Mouse (Mus musculus) midbrain, postnatal 0 days (tissue): ENCODE data around the gene Phkg1. TPM values are rescaled to one million over a fixed set of nuclear protein-coding genes. Genes with fewer than 3 reads are reported as not detected.

Source experiments
- ATAC-seq: fragments of 200-750 bp; cut with Nextera tagmentation; 2 replicates; pipeline ENCODE4 v1.8.0; 2017; ENCODE audit warnings: moderate number of reproducible peaks, mild to moderate bottlenecking, moderate TSS enrichment, moderate library complexity; ENCODE audit not compliant: low FRiP score
- DNase-seq: peaks from one replicate; pipeline ENCODE4 v3.0.0-alpha.2; 2015; ENCODE audit warnings: low spot score
- H3K27ac ChIP-seq: fragments of 300-500 bp; sonication (generic); 2 replicates; pipeline ENCODE4 v1.5.1; 2014; ENCODE audit warnings: low read depth, mild to moderate bottlenecking, low read length, mixed read lengths
- H3K27me3 ChIP-seq: fragments of 300-500 bp; sonication (generic); 2 replicates; pipeline ENCODE4 v1.6.1; 2014; ENCODE audit warnings: low read length, control low read depth, mixed read lengths; ENCODE audit not compliant: insufficient read depth
- H3K36me3 ChIP-seq: fragments of 300-500 bp; sonication (generic); 2 replicates; pipeline ENCODE4 v1.6.1; 2014; ENCODE audit warnings: low read length, control low read depth, mixed read lengths; ENCODE audit not compliant: insufficient read depth
- H3K4me1 ChIP-seq: fragments of 300-500 bp; sonication (generic); 2 replicates; pipeline ENCODE4 v1.6.1; 2014; ENCODE audit warnings: mild to moderate bottlenecking, control low read depth, antibody characterized with exemption, low read length, mixed read lengths; ENCODE audit not compliant: insufficient read depth
- H3K4me2 ChIP-seq: fragments of 300-500 bp; sonication (generic); 2 replicates; pipeline ENCODE4 v1.6.1; 2014; ENCODE audit warnings: low read depth, mild to moderate bottlenecking, low read length, mixed read lengths; ENCODE audit not compliant: poor library complexity, severe bottlenecking
- H3K4me3 ChIP-seq: fragments of 300-500 bp; sonication (generic); 2 replicates; pipeline ENCODE4 v1.5.1; 2014; ENCODE audit warnings: low read depth, mild to moderate bottlenecking, low read length, moderate library complexity
- H3K9ac ChIP-seq: fragments of 300-500 bp; sonication (generic); replicated peaks from 2 replicates; pipeline ENCODE4 v1.6.1; 2014; ENCODE audit warnings: mild to moderate bottlenecking, low read length, moderate library complexity, mixed read lengths; ENCODE audit not compliant: poor library complexity, severe bottlenecking
- H3K9me3 ChIP-seq: fragments of 300-500 bp; sonication (generic); 2 replicates; pipeline ENCODE4 v1.6.1; 2016; ENCODE audit warnings: low read length, control low read depth
- CTCF ChIP-seq: IDR thresholded peaks from 2 replicates; pipeline ENCODE4 v1.5.1; 2016; ENCODE audit warnings: antibody characterized with exemption, mild to moderate bottlenecking
- WGBS: fragments of 180-500 bp; shearing (Covaris S2); extraction: QIAGEN DNeasy Blood & Tissue Kit; methylation state at CpG from one replicate; pipeline ENCODE4 v1.1.7; 2014; 5-methylcytosine and 5-hydroxymethylcytosine counted together
- polyA plus RNA-seq: library from polyadenylated mRNA; unstranded; fragments of >200 nt; fragmentation: Nextera tagmentation; extraction: Ambion mirVana; gene quantifications from 2 replicates; pipeline ENCODE4 v1.2.1, GENCODE M21; 2015
- total RNA-seq: library from RNA; depleted of rRNA; stranded (reverse); fragments of >200 nt; gene quantifications from 2 replicates; pipeline ENCODE4 v1.2.3, GENCODE M21; 2014

Phkg1 gene
- total and polyA plus RNA-seq, 2 experiments from 2014 or later, result 1.5 to 3.0 TPM

GRCm38 (mm10) chr5:129865841-129866240 lies 32.5 kb downstream of the Phkg1 start:
- no peaks in the 10 kb centered on the region for H3K27me3 ChIP-seq
- no peak for TF ChIP-seq CTCF
- H3K4me2 ChIP-seq, result no peak overlapping the region
- no peak overlapping the region for H3K9ac ChIP-seq
- ATAC-seq (no peak), DNase-seq (no peak)
- no peak overlapping the region for H3K4me3 ChIP-seq
- no peaks in the 10 kb centered on the region for H3K9me3 ChIP-seq
- no peak overlapping the region for H3K27ac ChIP-seq
- WGBS, result 93% methylated on average over 12 of the region's 12 CpGs
- peaks cover 13% of the 10 kb centered on the region for H3K36me3 ChIP-seq
- no peaks in the 10 kb centered on the region for H3K4me1 ChIP-seq

DNA sequence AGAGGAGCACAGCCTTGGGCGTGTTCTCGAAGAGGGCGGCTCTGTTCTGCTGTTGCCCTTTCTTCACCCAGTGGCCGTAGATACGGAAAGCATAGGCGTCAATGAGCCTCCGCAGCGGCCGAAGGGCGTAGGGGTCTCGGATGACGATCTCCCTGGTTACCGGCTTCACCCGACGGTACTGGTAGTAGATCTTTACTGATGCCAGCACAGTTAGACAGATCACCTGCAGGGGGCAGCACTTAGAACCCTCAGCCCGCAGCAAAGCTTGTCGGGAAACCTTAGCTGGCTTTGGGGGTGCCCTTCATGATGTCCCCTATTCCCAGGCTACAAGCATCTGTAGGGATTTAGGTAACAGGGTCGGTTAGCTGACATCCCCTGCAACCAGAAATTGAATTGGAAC lies 33.9 kb downstream of the Phkg1 start:
- Histone ChIP-seq H3K4me1 (no peaks in the 10 kb centered on the region), H3K36me3 (peaks cover 24% of the 10 kb centered on the region), H3K9me3 (no peaks in the 10 kb centered on the region), H3K4me3 (no peak overlapping the region), H3K9ac (0 out of 2 replicates have a peak overlapping the region, but pooled peaks have one; percentile 19), H3K27me3 (no peaks in the 10 kb centered on the region), H3K4me2 (no peak overlapping the region), H3K27ac (no peak overlapping the region)
- TF ChIP-seq CTCF, result peak; percentile 64
- 14% methylated on average over 18 of the region's 18 CpGs for WGBS
- ATAC-seq, result no peak
- peak; percentile 41 for DNase-seq

- Histone ChIP-seq H3K9ac (no peak overlapping the region), H3K4me2 (no peak overlapping the region), H3K9me3 (no peaks in the 10 kb centered on the region), H3K4me3 (no peak overlapping the region), H3K27ac (no peak overlapping the region), H3K27me3 (no peaks in the 10 kb centered on the region), H3K4me1 (no peaks in the 10 kb centered on the region), H3K36me3 (peaks cover 33% of the 10 kb centered on the region)
- WGBS, result 97% methylated on average over 6 of the region's 6 CpGs
- no peak for TF ChIP-seq CTCF
- no peak for ATAC-seq
- DNase-seq, result no peak
These were observed 36.0 kb downstream of the Phkg1 start for GRCm38 (mm10) chr5:129862325-129862724.

- TF ChIP-seq CTCF, result peak; percentile 22; the same call in 1 of the 2 replicates
- Histone ChIP-seq H3K27ac (no peak overlapping the region), H3K4me3 (no peak overlapping the region), H3K36me3 (peaks cover 29% of the 10 kb centered on the region), H3K9ac (no peak overlapping the region), H3K4me1 (no peaks in the 10 kb centered on the region), H3K4me2 (no peak overlapping the region), H3K9me3 (no peaks in the 10 kb centered on the region), H3K27me3 (no peaks in the 10 kb centered on the region)
- ATAC-seq (no peak), DNase-seq (no peak)
- 83% methylated on average over 5 of the region's 5 CpGs for whole genome bisulfite sequencing
These were observed 41.9 kb downstream of the Phkg1 start for GRCm38 (mm10) chr5:129856414-129856813.

- H3K4me1 ChIP-seq, result no peaks in the 10 kb centered on the region
- no peak overlapping the region for H3K9ac ChIP-seq
- H3K4me2 ChIP-seq, result no peak overlapping the region
- ATAC-seq, result no peak
- 41% methylated on average over 5 of the region's 5 CpGs for WGBS
- no peaks in the 10 kb centered on the region for H3K9me3 ChIP-seq
- H3K27ac ChIP-seq, result no peak overlapping the region
- TF ChIP-seq CTCF, result 0 out of 2 replicates have a peak, but pooled peaks have one; percentile 13
- no peaks in the 10 kb centered on the region for H3K27me3 ChIP-seq
- H3K36me3 ChIP-seq, result peaks cover 23% of the 10 kb centered on the region
- H3K4me3 ChIP-seq, result no peak overlapping the region
- DNase-seq, result no peak
These were observed 43.2 kb downstream of the Phkg1 start for GRCm38 (mm10) chr5:129855163-129855562.

- ATAC-seq (no peak), DNase-seq (no peak)
- no peaks in the 10 kb centered on the region for H3K9me3 ChIP-seq
- H3K27me3 ChIP-seq, result no peaks in the 10 kb centered on the region
- H3K36me3 ChIP-seq, result peaks cover 13% of the 10 kb centered on the region
- no peaks in the 10 kb centered on the region; the same call in 1 of the 2 replicates for H3K4me1 ChIP-seq
- 64% methylated on average over 8 of the region's 8 CpGs for WGBS
- no peak overlapping the region for H3K27ac ChIP-seq
- no peak for TF ChIP-seq CTCF
- peak overlapping the region; percentile 66 for H3K4me3 ChIP-seq
- H3K4me2 ChIP-seq, result peak overlapping the region; percentile 57
- peak overlapping the region; percentile 64 for H3K9ac ChIP-seq
These were observed 50.9 kb downstream of the Phkg1 start for GRCm38 (mm10) chr5:129847558-129847820.
